In genomic region chr6:124770511-124770910, GRCm38 (mm10) we compare ENCODE assay signal across 31 mouse cellular contexts. TPM values are rescaled to one million over a fixed set of nuclear protein-coding genes. Genes with fewer than 3 reads are reported as not detected.
DNase-seq lines count a peak whose midpoint lies in the region; ATAC-seq and TF ChIP-seq lines count a peak whose summit lies in the region.
"Had no signal": no experiment of that assay in that cellular context is flagged by ENCODE, and none has a peak within 500 bp of the region (broad histone marks: within the 10 kb centered on the region; RNA-seq: fewer than 3 reads in every experiment).

No protein-coding gene starts in this region.

- peak overlapping the region; percentile 81; the same call in 1 of the 2 replicates for H3K4me2 ChIP-seq in heart, embryonic 12.5 days
- no peak overlapping the region for H3K4me2 ChIP-seq in midbrain, embryonic 16.5 days (ENCODE audit: low read length)

- no peak for ATAC-seq in cerebellum, adult (ENCODE audit: insufficient number of reproducible peaks, low FRiP score, low TSS enrichment)
- ATAC-seq in heart, embryonic 12.5 days (ENCODE audit: insufficient number of reproducible peaks, low FRiP score): no peak
- ATAC-seq in midbrain, embryonic 16.5 days: no peak

- H3K27ac ChIP-seq in heart, embryonic 12.5 days (ENCODE audit: poor library complexity, severe bottlenecking): no peak overlapping the region
- no peak overlapping the region for H3K27ac ChIP-seq in heart, adult 2 months
- H3K27ac ChIP-seq in midbrain, embryonic 16.5 days (ENCODE audit: low read length): no peak overlapping the region
- no peak overlapping the region for H3K27ac ChIP-seq in midbrain, embryonic 10.5 days (replicated peaks)
- H3K27ac ChIP-seq: macrophage had no signal

- H3K36me3 ChIP-seq in heart, embryonic 12.5 days: no peaks in the 10 kb centered on the region
- no peaks in the 10 kb centered on the region for H3K36me3 ChIP-seq in heart, adult 2 months (ENCODE audit: control insufficient read depth, insufficient read depth, low read length)
- no peaks in the 10 kb centered on the region for H3K36me3 ChIP-seq in midbrain, embryonic 16.5 days (ENCODE audit: control insufficient read depth, insufficient read depth, low read length)
- H3K36me3 ChIP-seq in midbrain, embryonic 10.5 days: no peaks in the 10 kb centered on the region

- peaks cover 26% of the 10 kb centered on the region for H3K4me1 ChIP-seq in heart, embryonic 12.5 days (replicated peaks)
- no peaks in the 10 kb centered on the region for H3K4me1 ChIP-seq in heart, adult 2 months (ENCODE audit: control insufficient read depth, insufficient read depth, low read length)
- H3K4me1 ChIP-seq in midbrain, embryonic 16.5 days (ENCODE audit: control insufficient read depth, insufficient read depth, low read length): peaks cover 18% of the 10 kb centered on the region
- peaks cover 40% of the 10 kb centered on the region for H3K4me1 ChIP-seq in midbrain, embryonic 10.5 days

- TF ChIP-seq CTCF in heart, adult 2 months (IDR thresholded peaks at IDR 0.05): no peak

- intact Hi-C loops in heart, adult 2 months (cut with DNase I): no loop called here

- no peaks in the 10 kb centered on the region for H3K9me3 ChIP-seq in heart, embryonic 12.5 days (replicated peaks)
- no peaks in the 10 kb centered on the region for H3K9me3 ChIP-seq in midbrain, embryonic 16.5 days (replicated peaks; ENCODE audit: control insufficient read depth, low read length, poor library complexity, severe bottlenecking)
- no peaks in the 10 kb centered on the region for H3K9me3 ChIP-seq in midbrain, embryonic 10.5 days (replicated peaks)
- H3K9me3 ChIP-seq: neural tube, embryonic 15.5 days had no signal

- H3K4me3 ChIP-seq in heart, embryonic 12.5 days: no peak overlapping the region
- no peak overlapping the region for H3K4me3 ChIP-seq in heart, adult 2 months
- H3K4me3 ChIP-seq in midbrain, embryonic 16.5 days (ENCODE audit: low read depth, low read length): no peak overlapping the region
- no peak overlapping the region for H3K4me3 ChIP-seq in midbrain, embryonic 10.5 days

- no peak overlapping the region for H3K9ac ChIP-seq in heart, embryonic 12.5 days
- no peak overlapping the region for H3K9ac ChIP-seq in heart, adult 2 months (ENCODE audit: low read depth, low read length)
- peak overlapping the region; percentile 84; the same call in 1 of the 2 replicates for H3K9ac ChIP-seq in midbrain, embryonic 16.5 days (ENCODE audit: low read depth, low read length)

- H3K79me2 ChIP-seq in heart, adult 2 months (replicated peaks; ENCODE audit: control insufficient read depth, insufficient read depth, low read length): no peaks in the 10 kb centered on the region

- peak; percentile 70 for DNase-seq in cerebellum, adult 11-12 months
- DNase-seq in heart, adult 2 months: no peak
- no peak for DNase-seq in midbrain, embryonic 10.5 days (ENCODE audit: low spot score)
- DNase-seq in lung, adult 18-20 months: no peak
- DNase-seq: adrenal gland, postnatal 36 days; gastrocnemius, postnatal 10 days; kidney, adult 18-20 months; kidney, postnatal 4 days; left cerebral cortex, postnatal 4 days; thymus, adult 18-20 months; thymus, postnatal 4 days had no signal

- peaks cover 29% of the 10 kb centered on the region for H3K27me3 ChIP-seq in heart, embryonic 12.5 days (replicated peaks)
- H3K27me3 ChIP-seq in heart, adult 2 months (ENCODE audit: control insufficient read depth, insufficient read depth, low read length): peaks cover 3% of the 10 kb centered on the region; the same call in 1 of the 2 replicates
- H3K27me3 ChIP-seq in midbrain, embryonic 16.5 days (ENCODE audit: control insufficient read depth, insufficient read depth, low read depth, low read length): no peaks in the 10 kb centered on the region
- H3K27me3 ChIP-seq in midbrain, embryonic 10.5 days (ENCODE audit: low read depth, poor library complexity, severe bottlenecking): peaks cover 78% of the 10 kb centered on the region
- H3K27me3 ChIP-seq: neural tube, embryonic 15.5 days had no signal

- no peak for TF ChIP-seq EP300 in heart, adult 2 months (IDR thresholded peaks at IDR 0.05; ENCODE audit: insufficient read depth, low read depth, low read length)

- 70% methylated on average over 15 of the region's 15 CpGs for WGBS in heart, embryonic 12.5 days
- WGBS in heart, adult 2 months: 87% methylated on average over 15 of the region's 15 CpGs
- WGBS in midbrain, embryonic 16.5 days: 88% methylated on average over 15 of the region's 15 CpGs
- WGBS in midbrain, embryonic 10.5 days: 88% methylated on average over 15 of the region's 15 CpGs

- TF ChIP-seq POLR2A in heart, adult 2 months (IDR thresholded peaks at IDR 0.05; ENCODE audit: insufficient read depth, low read depth, low read length): no peak

RNA-seq across cellular contexts. Expression of gene Eno2, which starts 1.0 kb away (rescaled TPM):
- polyA plus RNA-seq in heart, embryonic 12.5 days (2016; fragmentation: Nextera tagmentation; extraction: Ambion mirVana): 6.0 and 6.4 TPM in 2 replicates
- total RNA-seq in heart, adult 2 months (2021): 1 to 10 TPM; 2.4 to 2.7 TPM
- 2.4 and 2.7 TPM in 2 replicates for polyA plus RNA-seq in heart, adult 2 months (2012; rRNA removed)
- polyA plus RNA-seq in midbrain, embryonic 16.5 days (2015; fragmentation: Nextera tagmentation; extraction: Ambion mirVana): 94.4 and 138 TPM in 2 replicates
- 4.6 and 6.5 TPM in 2 replicates for polyA plus RNA-seq in midbrain, embryonic 10.5 days (2016; fragmentation: Nextera tagmentation; extraction: Ambion mirVana)
- total RNA-seq: granulocyte monocyte progenitor cell, adult 5-6 weeks had no signal

RNA-seq across cellular contexts. Expression of gene Lrrc23, which starts 9.0 kb away (rescaled TPM):
- polyA plus RNA-seq in heart, embryonic 12.5 days (2016; fragmentation: Nextera tagmentation; extraction: Ambion mirVana): 0.55 TPM in 1 of 2 replicates, not detected in the other
- not detected for total RNA-seq in heart, adult 2 months (2021)
- 0.53 and 3.2 TPM in 2 replicates for polyA plus RNA-seq in heart, adult 2 months (2012; rRNA removed)
- polyA plus RNA-seq in midbrain, embryonic 16.5 days (2015; fragmentation: Nextera tagmentation; extraction: Ambion mirVana): 5.7 and 6.3 TPM in 2 replicates
- 1.3 and 1.4 TPM in 2 replicates for polyA plus RNA-seq in midbrain, embryonic 10.5 days (2016; fragmentation: Nextera tagmentation; extraction: Ambion mirVana)
- total RNA-seq: common myeloid progenitor, adult 5-6 weeks; gastrocnemius, postnatal 10 days; liver, adult 2 months had no signal
- polyA plus RNA-seq: liver, adult 2 months; liver, embryonic 16.5 days; macrophage had no signal

RNA-seq across cellular contexts. Expression of gene Atn1, which starts 14.2 kb away (rescaled TPM):
- polyA plus RNA-seq in heart, embryonic 12.5 days (2016; fragmentation: Nextera tagmentation; extraction: Ambion mirVana): 9.5 and 10.2 TPM in 2 replicates
- total RNA-seq in heart, adult 2 months (2021): 10 to 100 TPM; 44.3 to 47.8 TPM
- polyA plus RNA-seq in heart, adult 2 months (2012; rRNA removed): 24.5 and 32.8 TPM in 2 replicates
- polyA plus RNA-seq in midbrain, embryonic 16.5 days (2015; fragmentation: Nextera tagmentation; extraction: Ambion mirVana): 28.9 and 29.3 TPM in 2 replicates
- polyA plus RNA-seq in midbrain, embryonic 10.5 days (2016; fragmentation: Nextera tagmentation; extraction: Ambion mirVana): 10.2 and 10.5 TPM in 2 replicates

RNA-seq across cellular contexts. Expression of gene Gm45234, which starts 14.7 kb away (rescaled TPM):
- polyA plus RNA-seq in heart, embryonic 12.5 days (2016; fragmentation: Nextera tagmentation; extraction: Ambion mirVana): not detected in 2 replicates
- 1 to 10 TPM in 1 of 2 experiments, not detected in 1; 1.9 TPM for total RNA-seq in heart, adult 2 months (2021)
- polyA plus RNA-seq in heart, adult 2 months (2012; rRNA removed): not detected in 2 replicates
- polyA plus RNA-seq in midbrain, embryonic 16.5 days (2015; fragmentation: Nextera tagmentation; extraction: Ambion mirVana): not detected in 2 replicates
- polyA plus RNA-seq in midbrain, embryonic 10.5 days (2016; fragmentation: Nextera tagmentation; extraction: Ambion mirVana): not detected in 2 replicates
- total RNA-seq: common myeloid progenitor, adult 5-6 weeks; gastrocnemius, postnatal 10 days; granulocyte monocyte progenitor cell, adult 5-6 weeks; layer of hippocampus, postnatal 10 days; left cerebral cortex, adult 8-10 months; left cerebral cortex, postnatal 4 days; liver, adult 2 months; midbrain, postnatal 0 days had no signal
- polyA plus RNA-seq: forebrain, embryonic 16.5 days; heart, embryonic 16.5 days; hindbrain, embryonic 11.5 days; inflammation-experienced regulatory T-cells, adult 6 months; kidney, embryonic 16.5 days; liver, adult 2 months; liver, embryonic 16.5 days; lung, postnatal 0 days; macrophage; midbrain, postnatal 0 days; neural tube, embryonic 15.5 days; small intestine, adult 2 months; stomach, embryonic 16.5 days had no signal

RNA-seq across cellular contexts. Expression of gene Grcc10, which starts 29.3 kb away (rescaled TPM):
- 352 and 365 TPM in 2 replicates for polyA plus RNA-seq in heart, embryonic 12.5 days (2016; fragmentation: Nextera tagmentation; extraction: Ambion mirVana)
- 100 to 1,000 TPM; 280 to 314 TPM for total RNA-seq in heart, adult 2 months (2021)
- polyA plus RNA-seq in heart, adult 2 months (2012; rRNA removed): 296 and 328 TPM in 2 replicates
- polyA plus RNA-seq in midbrain, embryonic 16.5 days (2015; fragmentation: Nextera tagmentation; extraction: Ambion mirVana): 665 and 679 TPM in 2 replicates
- polyA plus RNA-seq in midbrain, embryonic 10.5 days (2016; fragmentation: Nextera tagmentation; extraction: Ambion mirVana): 445 and 490 TPM in 2 replicates

Comparison
In these comparisons a context has a peak if more than half of its experiments do, and no peak if none do; other contexts are left out.
1. RNA of gene Eno2, which starts 1.0 kb away (polyA plus RNA-seq): 94.4 to 138 TPM in midbrain, embryonic 16.5 days; 6.0 to 6.4 TPM in heart, embryonic 12.5 days, 4.6 to 6.5 TPM in midbrain, embryonic 10.5 days and 2.4 to 2.7 TPM in heart, adult 2 months; every median in the first group is over 10 times any median in the second.